Mouse (Mus musculus) heart, adult 2 months (tissue): ENCODE data around the gene Commd8. TPM values are rescaled to one million over a fixed set of nuclear protein-coding genes. Genes with fewer than 3 reads are reported as not detected.

ENCODE experiments used
- DNase-seq, 2 experiments: peaks; one replicate each; pipeline ENCODE4 v3.0.0; 2021
- H3K27ac ChIP-seq: fragments of 200-600 bp; 2 replicates; pipeline ENCODE4 v1.8.1; 2022
- H3K27me3 ChIP-seq: fragments of 200-500 bp; 2 replicates; pipeline ENCODE4 v1.6.1; 2012; ENCODE audit warnings: mild to moderate bottlenecking, low read length, inconsistent platforms, mixed read lengths; ENCODE audit not compliant: control insufficient read depth, insufficient read depth
- H3K36me3 ChIP-seq: fragments of 200-500 bp; 2 replicates; pipeline ENCODE4 v1.6.1; 2012; ENCODE audit warnings: low read length, inconsistent platforms; ENCODE audit not compliant: control insufficient read depth, insufficient read depth
- H3K4me1 ChIP-seq: fragments of 200-500 bp; 2 replicates; pipeline ENCODE4 v1.6.1; 2011; ENCODE audit warnings: low read length; ENCODE audit not compliant: control insufficient read depth, insufficient read depth
- H3K4me3 ChIP-seq: fragments of 200-600 bp; 2 replicates; pipeline ENCODE4 v1.8.1; 2022
- H3K79me2 ChIP-seq: fragments of 200-500 bp; replicated peaks from 2 replicates; pipeline ENCODE4 v1.6.1; 2012; ENCODE audit warnings: mild to moderate bottlenecking, inconsistent platforms, low read length, moderate library complexity, mixed read lengths; ENCODE audit not compliant: control insufficient read depth, insufficient read depth
- H3K9ac ChIP-seq: fragments of 200-500 bp; 2 replicates; pipeline ENCODE4 v1.6.1; 2012; ENCODE audit warnings: low read depth, mild to moderate bottlenecking, control low read depth, inconsistent platforms, low read length, mixed read lengths
- CTCF ChIP-seq: fragments of 200-600 bp; IDR thresholded peaks from 2 replicates; pipeline ENCODE4 v1.8.1; 2022; ENCODE audit warnings: antibody characterized with exemption, mild to moderate bottlenecking, moderate library complexity
- EP300 ChIP-seq: fragments of 200-500 bp; IDR thresholded peaks from 2 replicates; pipeline ENCODE4 v1.6.1; 2011; ENCODE audit warnings: low read depth, low read length, control low read depth; ENCODE audit not compliant: insufficient read depth
- POLR2A ChIP-seq: fragments of 200-500 bp; IDR thresholded peaks from 2 replicates; pipeline ENCODE4 v1.6.1; 2011; ENCODE audit warnings: mild to moderate bottlenecking, low read depth, low read length, control low read depth; ENCODE audit not compliant: insufficient read depth
- WGBS: fragments of 180-500 bp; shearing (Covaris S2); methylation state at CpG from one replicate; pipeline ENCODE4 v1.1.7; 2018; 5-methylcytosine and 5-hydroxymethylcytosine counted together
- intact Hi-C: fragments of 180-260 bp; cut with DNase I; formaldehyde crosslinking; loops from one replicate; pipeline ENCODE4 v1.15.1; 2025
- polyA plus RNA-seq: library from polyadenylated mRNA; depleted of rRNA; stranded (reverse); fragments of >200 nt; gene quantifications from 2 replicates; pipeline ENCODE4 v1.2.3, GENCODE M21; 2012
- total RNA-seq, 2 experiments: library from RNA; stranded (reverse); gene quantifications; 2 replicates each; pipeline ENCODE4 v1.2.3; 2021

Gene Commd8
- total and polyA plus RNA-seq, 3 experiments = 5.6 to 43.7 (median 40.4) TPM

GRCm38 (mm10) chr5:72201600-72201999, 33.6 kb upstream of the Commd8 start:
- peak; percentile 76 to 78 for DNase-seq
- Histone ChIP-seq H3K4me1 (peaks cover 7% of the 10 kb centered on the region), H3K27me3 (no peaks in the 10 kb centered on the region), H3K79me2 (no peaks in the 10 kb centered on the region; the same call in 1 of the 2 replicates), H3K9ac (peak overlapping the region; percentile 39), H3K36me3 (peaks cover 6% of the 10 kb centered on the region), H3K4me3 (peak overlapping the region; percentile 26; the same call in 1 of the 2 replicates), H3K27ac (peak overlapping the region; percentile 88)
- TF ChIP-seq EP300 (no peak), CTCF (no peak), POLR2A (no peak)
- intact Hi-C loops = loop anchor here (5.0 kb wide), 1 partner anchor 36 kb away; no protein-coding TSS in a partner anchor
- WGBS = 14% methylated on average over 7 of the region's 7 CpGs

GRCm38 (mm10) chr5:72195442-72195841, 27.5 kb upstream of the Commd8 start:
- Histone ChIP-seq H3K27ac (no peak overlapping the region), H3K4me3 (no peak overlapping the region), H3K9ac (no peak overlapping the region), H3K36me3 (no peaks in the 10 kb centered on the region), H3K4me1 (no peaks in the 10 kb centered on the region), H3K79me2 (no peaks in the 10 kb centered on the region), H3K27me3 (no peaks in the 10 kb centered on the region)
- TF ChIP-seq CTCF (no peak), POLR2A (no peak), EP300 (no peak)
- 74% methylated on average over 1 of the region's 1 CpGs for WGBS
- DNase-seq = no peak
- intact Hi-C loops = no loop called here

GRCm38 (mm10) chr5:72191932-72192331, 23.9 kb upstream of the Commd8 start:
- no peak overlapping the region for H3K27ac ChIP-seq
- no peak overlapping the region for H3K9ac ChIP-seq
- H3K27me3 ChIP-seq = no peaks in the 10 kb centered on the region
- H3K36me3 ChIP-seq = no peaks in the 10 kb centered on the region
- no peaks in the 10 kb centered on the region for H3K4me1 ChIP-seq
- no peak for DNase-seq
- H3K4me3 ChIP-seq = no peak overlapping the region
- TF ChIP-seq POLR2A (no peak), CTCF (no peak)
- intact Hi-C loops = no loop called here
- WGBS = 79% methylated on average over 5 of the region's 5 CpGs
- no peaks in the 10 kb centered on the region for H3K79me2 ChIP-seq

GRCm38 (mm10) chr5:72191154-72191553, 23.2 kb upstream of the Commd8 start:
- no peak overlapping the region for H3K9ac ChIP-seq
- no peaks in the 10 kb centered on the region for H3K4me1 ChIP-seq
- no peaks in the 10 kb centered on the region for H3K27me3 ChIP-seq
- no peaks in the 10 kb centered on the region for H3K36me3 ChIP-seq
- TF ChIP-seq CTCF = no peak
- TF ChIP-seq EP300 = no peak
- TF ChIP-seq POLR2A = no peak
- DNase-seq = no peak
- no peak overlapping the region for H3K27ac ChIP-seq
- intact Hi-C loops = no loop called here
- no peaks in the 10 kb centered on the region for H3K79me2 ChIP-seq
- 53% methylated on average over 7 of the region's 7 CpGs for WGBS
- H3K4me3 ChIP-seq = no peak overlapping the region

GRCm38 (mm10) chr5:72184437-72185100, 16.6 kb upstream of the Commd8 start:
- Histone ChIP-seq H3K27ac (no peak overlapping the region), H3K36me3 (no peaks in the 10 kb centered on the region), H3K27me3 (no peaks in the 10 kb centered on the region), H3K9ac (no peak overlapping the region), H3K4me3 (no peak overlapping the region), H3K4me1 (peaks cover 3% of the 10 kb centered on the region), H3K79me2 (no peaks in the 10 kb centered on the region)
- TF ChIP-seq EP300 (no peak), CTCF (no peak), POLR2A (no peak)
- WGBS = 74% methylated on average over 13 of the region's 13 CpGs
- DNase-seq = no peak
- intact Hi-C loops = no loop called here

GRCm38 (mm10) chr5:72183929-72184328, 15.9 kb upstream of the Commd8 start:
- Histone ChIP-seq H3K27ac (no peak overlapping the region), H3K36me3 (no peaks in the 10 kb centered on the region), H3K4me3 (no peak overlapping the region), H3K9ac (no peak overlapping the region), H3K79me2 (no peaks in the 10 kb centered on the region), H3K4me1 (peaks cover 3% of the 10 kb centered on the region), H3K27me3 (no peaks in the 10 kb centered on the region)
- peak in 1 of 2 experiments; percentile 64 for DNase-seq
- TF ChIP-seq EP300 = no peak
- TF ChIP-seq POLR2A = no peak
- no peak for TF ChIP-seq CTCF
- 78% methylated on average over 6 of the region's 6 CpGs for WGBS
- intact Hi-C loops = no loop called here
